Mouse (Mus musculus) liver, embryonic 13.5 days (tissue): ENCODE results near the gene Ube2o. TPM values are rescaled to one million over a fixed set of nuclear protein-coding genes. Genes with fewer than 3 reads are reported as not detected.

ENCODE experiments used
- ATAC-seq: fragments of 200-750 bp; cut with Nextera tagmentation; 2 replicates; pipeline ENCODE4 v1.8.0; 2017; ENCODE audit warnings: low read depth, mild to moderate bottlenecking, moderate number of reproducible peaks, moderate library complexity
- DNase-seq: peaks from one replicate; pipeline ENCODE4 v3.0.0; 2022
- H3K27ac ChIP-seq: fragments of 300-500 bp; sonication (generic); 2 replicates; pipeline ENCODE4 v1.5.1; 2015; ENCODE audit warnings: moderate library complexity, mild to moderate bottlenecking, inconsistent platforms
- H3K27me3 ChIP-seq: fragments of 300-500 bp; sonication (generic); 2 replicates; pipeline ENCODE4 v1.6.1; 2015; ENCODE audit warnings: mild to moderate bottlenecking, inconsistent platforms
- H3K36me3 ChIP-seq: fragments of 300-500 bp; sonication (generic); 2 replicates; pipeline ENCODE4 v1.6.1; 2015; ENCODE audit warnings: mild to moderate bottlenecking, inconsistent platforms
- H3K4me1 ChIP-seq: fragments of 300-500 bp; sonication (generic); replicated peaks from 2 replicates; pipeline ENCODE4 v1.6.1; 2015; ENCODE audit warnings: inconsistent platforms
- H3K4me2 ChIP-seq: fragments of 300-500 bp; sonication (generic); 2 replicates; pipeline ENCODE4 v1.6.1; 2015; ENCODE audit warnings: inconsistent platforms, mild to moderate bottlenecking, moderate library complexity
- H3K4me3 ChIP-seq: fragments of 300-500 bp; sonication (generic); replicated peaks from 2 replicates; pipeline ENCODE4 v1.5.1; 2015; ENCODE audit warnings: mild to moderate bottlenecking, inconsistent platforms
- H3K9ac ChIP-seq: fragments of 300-500 bp; sonication (generic); 2 replicates; pipeline ENCODE4 v1.6.1; 2015; ENCODE audit warnings: mild to moderate bottlenecking, inconsistent platforms
- H3K9me3 ChIP-seq: fragments of 300-500 bp; sonication (generic); replicated peaks from 2 replicates; pipeline ENCODE4 v1.6.1; 2016; ENCODE audit warnings: inconsistent platforms
- WGBS: fragments of 180-500 bp; shearing (Covaris S2); methylation state at CpG from one replicate; pipeline ENCODE4 v1.1.7; 2015; ENCODE audit not compliant: insufficient replicate concordance; 5-methylcytosine and 5-hydroxymethylcytosine counted together
- polyA plus RNA-seq: library from polyadenylated mRNA; unstranded; fragments of >200 nt; fragmentation: Nextera tagmentation; extraction: Ambion mirVana; gene quantifications from 2 replicates; pipeline ENCODE4 v1.2.1, GENCODE M21; 2015

Ube2o gene
- polyA plus RNA-seq, 1 experiment from 2014 or later, result 22.1 TPM

DNA sequence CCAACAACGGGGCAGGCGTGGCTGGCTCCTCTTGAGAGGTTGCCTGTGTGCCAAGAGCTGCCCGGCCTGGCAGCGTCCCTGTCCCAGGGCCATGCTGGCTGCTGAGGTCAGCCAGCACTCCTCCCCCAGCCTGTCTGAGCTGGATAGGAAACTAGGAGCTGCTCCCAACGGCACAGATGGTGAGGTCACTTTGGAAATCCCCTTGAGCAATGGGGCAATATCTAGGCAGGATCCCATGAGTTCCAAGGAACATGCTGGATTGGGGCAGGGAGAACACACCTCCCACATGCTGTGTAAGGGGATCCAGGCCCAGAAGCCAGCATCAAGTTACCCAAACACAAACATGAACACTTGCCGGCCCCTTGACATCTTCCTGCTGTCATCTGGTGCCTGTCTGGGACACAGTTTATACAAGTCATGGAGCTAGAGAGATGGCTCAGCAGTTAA, 40.0 kb upstream of the Ube2o start:
- peak overlapping the region; percentile 97 for H3K27ac ChIP-seq
- no peaks in the 10 kb centered on the region for H3K27me3 ChIP-seq
- DNase-seq (no peak), ATAC-seq (no peak)
- H3K36me3 ChIP-seq, result no peaks in the 10 kb centered on the region
- peak overlapping the region; percentile 93 for H3K9ac ChIP-seq
- WGBS, result 55% methylated on average over 6 of the region's 6 CpGs
- peaks cover 96% of the 10 kb centered on the region for H3K4me1 ChIP-seq
- peak overlapping the region; percentile 86; the same call in 1 of the 2 replicates for H3K4me3 ChIP-seq
- peak overlapping the region; percentile 94 for H3K4me2 ChIP-seq
- no peaks in the 10 kb centered on the region for H3K9me3 ChIP-seq

DNA sequence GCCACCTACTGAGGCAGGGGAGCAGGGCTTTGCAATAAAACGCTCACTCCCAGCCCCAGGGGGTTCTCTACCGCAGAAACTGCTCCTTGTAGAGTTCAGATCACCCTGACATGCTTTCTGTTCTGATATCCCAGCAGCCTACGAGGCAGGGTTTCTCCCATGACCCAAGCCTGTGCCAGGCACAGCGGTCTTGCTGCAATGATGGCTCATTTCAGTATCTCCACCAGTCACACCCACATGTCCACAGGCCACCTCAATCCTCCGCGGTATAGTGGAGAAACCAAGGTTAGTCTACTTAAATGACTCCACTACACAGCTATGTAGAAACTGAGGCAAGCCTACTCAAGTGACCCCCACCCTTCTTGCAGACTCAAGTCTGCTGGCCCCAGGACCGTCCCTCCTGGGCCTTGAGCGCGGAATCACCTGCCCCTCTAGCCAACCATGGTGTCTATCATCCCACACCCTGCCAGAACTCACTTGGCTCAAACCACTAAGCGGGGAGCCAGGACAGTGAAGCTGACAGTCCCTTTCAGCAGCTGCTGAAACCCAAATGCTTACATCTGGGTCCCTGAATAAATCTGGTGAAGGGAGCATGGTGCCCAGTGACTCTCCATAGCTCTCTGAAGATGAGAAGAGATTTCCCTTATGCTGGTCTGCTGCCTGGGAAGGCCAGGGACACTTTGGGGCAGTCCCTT, 39.5 kb upstream of the Ube2o start:
- H3K4me3 ChIP-seq, result peak overlapping the region; percentile 86
- peak overlapping the region; percentile 93 for H3K9ac ChIP-seq
- peak overlapping the region; percentile 97 for H3K27ac ChIP-seq
- DNase-seq, result no peak
- H3K36me3 ChIP-seq, result no peaks in the 10 kb centered on the region
- 51% methylated on average over 10 of the region's 10 CpGs for WGBS
- H3K9me3 ChIP-seq, result no peaks in the 10 kb centered on the region
- peak; percentile 52 for ATAC-seq
- H3K27me3 ChIP-seq, result no peaks in the 10 kb centered on the region
- H3K4me1 ChIP-seq, result peaks cover 98% of the 10 kb centered on the region
- peak overlapping the region; percentile 94 for H3K4me2 ChIP-seq

DNA sequence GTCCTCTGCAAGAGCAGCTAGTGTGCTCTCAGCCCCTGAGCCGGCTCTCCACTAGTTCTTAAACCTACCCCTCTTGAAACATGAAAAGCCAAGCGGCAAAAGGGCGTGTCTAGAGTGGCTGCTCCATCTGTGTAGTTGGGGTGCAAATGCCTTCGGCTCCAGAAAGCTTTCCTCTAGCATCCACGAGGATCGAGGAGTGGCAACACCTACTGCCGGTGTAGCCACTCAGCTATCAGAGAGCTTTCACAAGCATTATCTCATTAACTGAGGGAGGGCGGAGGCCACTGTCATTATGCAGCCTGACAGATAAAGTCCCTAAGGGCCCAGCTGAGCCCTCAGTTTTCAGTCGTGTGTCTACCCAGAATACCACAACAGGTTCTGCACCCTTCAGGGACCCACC, 38.8 kb upstream of the Ube2o start:
- Histone ChIP-seq H3K9ac (peak overlapping the region; percentile 93), H3K4me3 (peak overlapping the region; percentile 86), H3K4me1 (peaks cover 98% of the 10 kb centered on the region), H3K9me3 (no peaks in the 10 kb centered on the region), H3K36me3 (no peaks in the 10 kb centered on the region), H3K27ac (peak overlapping the region; percentile 97), H3K27me3 (no peaks in the 10 kb centered on the region), H3K4me2 (peak overlapping the region; percentile 94)
- peak; percentile 74 for ATAC-seq
- DNase-seq, result peak; percentile 77
- 13% methylated on average over 9 of the region's 9 CpGs for WGBS

DNA sequence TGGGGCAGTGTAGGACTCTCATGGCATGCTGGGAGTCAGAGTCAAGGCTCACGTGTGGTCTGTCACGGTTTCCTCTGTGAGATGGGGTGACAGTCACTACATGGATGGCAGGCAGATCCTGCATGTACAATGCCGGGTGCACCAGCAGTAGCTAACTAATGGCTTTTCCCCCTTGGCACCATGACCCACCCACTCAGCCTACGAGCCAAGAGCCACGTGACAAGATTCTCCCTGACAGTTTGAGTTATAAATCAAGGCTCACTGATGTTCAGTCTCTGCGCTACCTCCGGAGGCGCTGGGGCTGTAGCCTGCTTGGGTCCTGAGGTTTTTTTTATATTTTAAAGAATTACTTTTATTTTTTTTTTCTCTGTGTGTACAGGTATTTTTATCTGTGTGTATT, 38.3 kb upstream of the Ube2o start:
- Histone ChIP-seq H3K4me1 (peaks cover 98% of the 10 kb centered on the region), H3K4me2 (peak overlapping the region; percentile 94), H3K9ac (peak overlapping the region; percentile 93), H3K9me3 (no peaks in the 10 kb centered on the region), H3K27ac (peak overlapping the region; percentile 97), H3K27me3 (no peaks in the 10 kb centered on the region), H3K4me3 (peak overlapping the region; percentile 86), H3K36me3 (no peaks in the 10 kb centered on the region)
- ATAC-seq (no peak), DNase-seq (no peak)
- 60% methylated on average over 8 of the region's 8 CpGs for WGBS

DNA sequence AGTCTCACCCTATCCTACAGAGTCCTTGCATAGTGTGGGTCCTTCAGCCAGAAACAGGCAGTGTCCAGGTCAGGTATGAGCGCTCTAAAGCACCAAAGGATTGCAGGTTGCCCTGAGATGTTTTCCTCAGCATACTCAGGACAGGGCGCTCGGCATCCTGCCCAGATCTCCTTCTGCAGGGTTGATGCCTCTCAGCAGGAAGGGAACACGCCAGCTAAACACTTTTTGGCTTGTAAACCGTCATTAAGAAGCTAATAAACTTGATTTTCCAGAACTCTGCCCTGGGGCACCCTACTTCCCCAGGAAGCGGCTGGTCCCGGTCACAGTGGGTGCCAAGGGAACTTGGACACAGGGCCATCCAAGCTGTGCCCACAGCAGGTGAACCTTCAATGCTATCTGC, 37.9 kb upstream of the Ube2o start:
- DNase-seq (no peak), ATAC-seq (no peak)
- Histone ChIP-seq H3K9ac (peak overlapping the region; percentile 93), H3K4me3 (peak overlapping the region; percentile 86; the same call in 1 of the 2 replicates), H3K4me1 (peaks cover 98% of the 10 kb centered on the region), H3K27me3 (no peaks in the 10 kb centered on the region), H3K4me2 (peak overlapping the region; percentile 94), H3K9me3 (no peaks in the 10 kb centered on the region), H3K36me3 (no peaks in the 10 kb centered on the region), H3K27ac (peak overlapping the region; percentile 97)
- 88% methylated on average over 7 of the region's 7 CpGs for WGBS

DNA sequence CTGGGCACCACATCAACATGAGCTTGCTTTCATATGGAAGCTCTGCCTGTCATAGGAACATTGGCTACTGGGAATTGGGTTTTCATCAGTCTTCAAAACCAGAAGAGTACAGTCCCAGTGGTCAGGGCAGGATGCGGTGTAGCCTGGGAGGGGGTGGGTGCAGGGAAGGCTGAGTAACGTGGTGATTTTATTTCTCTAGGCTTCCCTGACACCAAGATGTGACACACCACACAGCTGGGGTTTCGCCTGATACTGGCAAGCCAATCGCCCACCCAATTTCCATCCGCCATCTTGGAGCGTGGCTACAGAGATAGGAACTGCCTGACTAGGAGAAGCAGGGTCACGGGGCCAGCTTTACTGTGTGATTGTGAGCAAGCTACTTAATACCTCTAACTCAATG, 37.4 kb upstream of the Ube2o start:
- no peak overlapping the region for H3K4me3 ChIP-seq
- no peak for DNase-seq
- H3K9ac ChIP-seq, result peak overlapping the region; percentile 93
- peaks cover 100% of the 10 kb centered on the region for H3K4me1 ChIP-seq
- no peaks in the 10 kb centered on the region for H3K9me3 ChIP-seq
- H3K4me2 ChIP-seq, result peak overlapping the region; percentile 94
- ATAC-seq, result no peak
- peak overlapping the region; percentile 97 for H3K27ac ChIP-seq
- H3K27me3 ChIP-seq, result no peaks in the 10 kb centered on the region
- 65% methylated on average over 7 of the region's 7 CpGs for WGBS
- H3K36me3 ChIP-seq, result no peaks in the 10 kb centered on the region

DNA sequence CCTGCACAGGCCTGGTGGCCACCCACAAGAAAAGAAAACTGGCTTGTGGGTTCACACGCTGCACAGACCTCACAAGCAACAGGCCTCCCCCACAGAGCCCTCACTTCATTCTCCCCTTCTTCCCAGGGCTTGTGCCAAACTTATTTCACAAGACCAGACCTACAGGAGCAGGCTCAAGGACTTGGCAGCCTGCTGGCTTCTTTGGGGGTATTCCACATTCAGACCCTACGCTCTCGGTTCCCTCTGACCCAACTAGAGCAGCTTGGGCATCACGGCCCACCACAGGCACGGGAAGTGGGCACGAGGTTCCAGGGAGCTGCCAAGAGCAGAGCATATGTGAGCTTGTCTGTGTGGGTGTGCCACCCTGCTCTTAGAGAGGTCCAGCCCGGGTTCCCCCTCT, 36.4 kb upstream of the Ube2o start:
- H3K4me2 ChIP-seq, result peak overlapping the region; percentile 17; the same call in 1 of the 2 replicates

DNA sequence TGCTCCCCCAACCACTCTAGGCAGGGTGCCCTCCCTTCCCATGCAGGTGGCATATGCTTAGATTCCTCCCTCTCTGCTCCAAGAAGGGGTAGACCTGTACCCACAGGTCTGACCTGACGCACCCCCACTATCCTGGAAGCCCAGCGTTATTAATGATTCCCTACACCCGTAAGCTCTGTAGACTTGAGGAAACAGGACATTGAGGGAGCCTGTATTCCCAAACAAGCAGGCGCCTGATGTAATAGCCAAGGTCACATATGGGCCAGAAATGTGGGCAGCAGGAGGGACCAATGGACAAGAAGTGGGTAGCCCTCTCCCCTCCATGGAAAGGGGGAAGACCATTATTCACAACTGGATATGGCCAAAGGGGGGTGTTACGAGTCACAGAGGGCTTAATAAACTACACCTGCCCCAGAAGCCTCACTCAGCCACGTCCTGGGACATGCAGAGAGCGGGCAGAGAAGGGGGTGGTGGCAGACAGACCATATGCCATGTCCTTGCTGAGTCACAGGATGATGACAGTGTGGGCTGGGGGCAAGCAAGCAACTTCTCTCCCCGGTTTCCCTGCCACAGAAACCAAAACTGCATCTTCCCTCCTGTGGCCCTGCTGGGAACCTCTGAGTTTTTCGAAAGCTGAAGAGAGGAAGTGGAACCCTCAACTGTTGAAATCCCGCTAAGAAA, 35.3 kb upstream of the Ube2o start:
- H3K27ac ChIP-seq, result peak overlapping the region; percentile 97
- no peaks in the 10 kb centered on the region for H3K9me3 ChIP-seq
- no peak for DNase-seq
- H3K4me3 ChIP-seq, result peak overlapping the region; percentile 54
- H3K9ac ChIP-seq, result peak overlapping the region; percentile 73
- no peak for ATAC-seq
- WGBS, result 40% methylated on average over 10 of the region's 10 CpGs
- peak overlapping the region; percentile 84 for H3K4me2 ChIP-seq
- H3K27me3 ChIP-seq, result no peaks in the 10 kb centered on the region
- H3K36me3 ChIP-seq, result 0 out of 2 replicates have a peak, but pooled peaks cover 2% of the 10 kb centered on the region
- H3K4me1 ChIP-seq, result peaks cover 99% of the 10 kb centered on the region

More for the DNA sequence above, 36.4 kb upstream of the Ube2o start:
- WGBS, result 75% methylated on average over 7 of the region's 7 CpGs
- Histone ChIP-seq H3K4me1 (peaks cover 100% of the 10 kb centered on the region), H3K27me3 (no peaks in the 10 kb centered on the region), H3K9ac (peak overlapping the region; percentile 93), H3K4me3 (no peak overlapping the region), H3K36me3 (0 out of 2 replicates have a peak, but pooled peaks cover 2% of the 10 kb centered on the region), H3K27ac (peak overlapping the region; percentile 97), H3K9me3 (no peaks in the 10 kb centered on the region)
- no peak for ATAC-seq
- no peak for DNase-seq

DNA sequence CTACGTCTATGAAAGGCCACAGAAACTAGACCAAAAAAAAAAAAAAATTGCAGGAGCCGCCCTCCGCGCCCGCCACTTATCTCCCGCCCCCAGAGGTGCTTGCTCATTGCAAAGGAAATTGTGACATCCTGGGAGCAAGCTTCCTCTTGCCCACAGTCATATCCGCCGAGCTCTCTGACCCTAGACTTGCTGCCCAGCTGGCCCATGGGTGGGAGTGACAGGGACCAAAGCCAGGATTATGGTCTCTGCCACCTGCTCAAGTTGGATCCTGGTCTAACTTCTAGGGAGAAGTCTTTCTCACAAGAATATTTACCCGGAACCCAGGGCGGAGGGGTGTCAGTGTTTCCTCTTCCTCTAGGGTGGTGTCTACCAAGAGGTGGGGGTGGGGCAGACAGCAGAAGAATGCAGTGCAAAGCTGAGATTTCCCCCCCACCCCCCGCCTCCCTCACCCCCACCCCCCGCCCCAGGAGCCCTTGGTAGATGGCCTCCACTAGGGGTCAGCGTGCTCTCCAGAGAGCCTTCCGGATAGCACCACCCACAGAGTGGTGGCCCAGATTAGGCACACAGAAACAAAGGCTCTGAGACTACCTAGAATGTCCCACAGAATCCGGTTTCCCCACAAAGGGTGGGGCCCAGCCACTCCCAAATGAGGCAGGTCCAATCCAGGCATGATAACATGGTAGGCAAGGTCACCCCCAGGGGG, 34.6 kb upstream of the Ube2o start:
- Histone ChIP-seq H3K9ac (peak overlapping the region; percentile 73), H3K36me3 (0 out of 2 replicates have a peak, but pooled peaks cover 2% of the 10 kb centered on the region), H3K27me3 (no peaks in the 10 kb centered on the region), H3K9me3 (no peaks in the 10 kb centered on the region), H3K4me2 (peak overlapping the region; percentile 84), H3K4me3 (peak overlapping the region; percentile 54), H3K4me1 (peaks cover 92% of the 10 kb centered on the region), H3K27ac (peak overlapping the region; percentile 97)
- 5% methylated on average over 15 of the region's 15 CpGs for WGBS
- ATAC-seq (peak; percentile 72), DNase-seq (peak; percentile 84)

DNA sequence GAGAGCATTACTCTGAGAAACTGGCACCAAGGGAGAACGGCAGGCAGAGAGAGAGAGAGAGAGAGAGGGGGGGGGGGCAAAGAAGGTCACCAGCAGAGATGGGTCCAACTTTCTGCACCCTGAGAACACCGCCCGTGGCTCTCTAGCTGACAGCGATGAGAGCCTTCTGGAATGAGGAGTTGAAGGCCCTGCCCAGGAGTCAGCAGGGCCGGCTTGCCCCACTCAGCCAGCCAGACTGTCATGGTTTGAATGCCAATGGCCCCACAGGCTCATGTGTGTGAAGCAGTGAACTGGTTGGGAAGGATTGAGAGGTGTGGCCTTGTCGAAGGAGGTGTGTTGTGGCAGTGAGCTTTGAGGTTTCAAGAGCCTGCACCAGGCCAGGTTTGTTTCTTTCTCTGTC, 32.0 kb upstream of the Ube2o start:
- peak overlapping the region; percentile 29; the same call in 1 of the 2 replicates for H3K4me2 ChIP-seq
- H3K4me1 ChIP-seq, result peaks cover 80% of the 10 kb centered on the region
- DNase-seq (no peak), ATAC-seq (no peak)
- H3K9me3 ChIP-seq, result no peaks in the 10 kb centered on the region
- WGBS, result 93% methylated on average over 6 of the region's 6 CpGs
- H3K36me3 ChIP-seq, result peaks cover 16% of the 10 kb centered on the region
- H3K9ac ChIP-seq, result peak overlapping the region; percentile 59
- no peaks in the 10 kb centered on the region for H3K27me3 ChIP-seq
- H3K4me3 ChIP-seq, result no peak overlapping the region
- H3K27ac ChIP-seq, result peak overlapping the region; percentile 97

DNA sequence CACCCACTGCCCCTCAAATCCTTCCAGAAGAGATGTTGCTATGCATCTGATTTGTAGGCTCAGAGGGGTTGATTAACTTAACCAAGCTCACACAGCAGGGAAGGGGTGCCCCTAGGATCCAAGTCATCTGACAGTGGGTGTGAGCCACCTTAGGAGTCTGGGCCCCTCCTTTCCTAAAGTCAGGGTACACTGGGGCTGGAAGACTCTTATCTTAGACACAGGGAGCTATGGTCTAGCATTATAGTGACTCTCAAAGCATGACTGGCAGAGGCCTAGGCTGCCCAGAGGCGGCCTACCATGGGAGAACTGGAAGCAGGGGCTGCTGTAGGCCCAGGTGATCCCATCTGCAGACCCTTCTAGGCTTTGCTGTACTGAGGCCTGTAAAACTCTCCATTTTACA, 31.3 kb upstream of the Ube2o start:
- Histone ChIP-seq H3K36me3 (peaks cover 23% of the 10 kb centered on the region), H3K27me3 (no peaks in the 10 kb centered on the region), H3K4me3 (no peak overlapping the region), H3K9me3 (no peaks in the 10 kb centered on the region), H3K9ac (peak overlapping the region; percentile 59), H3K27ac (peak overlapping the region; percentile 97), H3K4me1 (peaks cover 73% of the 10 kb centered on the region), H3K4me2 (peak overlapping the region; percentile 29)
- ATAC-seq, result peak; percentile 55
- WGBS, result 71% methylated on average over 1 of the region's 1 CpGs
- DNase-seq, result no peak
